Mouse (Mus musculus): ENCODE measurements around the gene Tprkb. TPM values are rescaled to one million over a fixed set of nuclear protein-coding genes. Genes with fewer than 3 reads are reported as not detected.
"Not testable (repeated sequence)": the region's sequence is repeated elsewhere in the genome, so short reads cannot be mapped to it uniquely, and the experiment has no call there.

Tprkb gene
- total RNA-seq, 4 experiments from 2014 or later: 12.3 to 14.6 (median 13.8) TPM

- DNase-seq (ENCODE audit: low spot score): peak; percentile 91
These were observed 4.2 kb downstream of the Tprkb start, which contains the start of gene Nat8f1 for GRCm38 (mm10) chr6:85915539-85916513. Nat8f1 (minus strand) TSS chr6:85915687.

GRCm38 (mm10) chr6:85916596-85916995 is 4.9 kb downstream of the Tprkb start:
- no peak for DNase-seq (ENCODE audit: low spot score)

- not testable (repeated sequence) for DNase-seq (ENCODE audit: low spot score)
These were observed 6.7 kb downstream of the Tprkb start for GRCm38 (mm10) chr6:85918341-85918740.

GRCm38 (mm10) chr6:85919401-85919800 is 7.7 kb downstream of the Tprkb start:
- no peak for DNase-seq (ENCODE audit: low spot score)

- DNase-seq (ENCODE audit: low spot score): no peak
These were observed 12.0 kb downstream of the Tprkb start for GRCm38 (mm10) chr6:85923643-85924042.

DNA sequence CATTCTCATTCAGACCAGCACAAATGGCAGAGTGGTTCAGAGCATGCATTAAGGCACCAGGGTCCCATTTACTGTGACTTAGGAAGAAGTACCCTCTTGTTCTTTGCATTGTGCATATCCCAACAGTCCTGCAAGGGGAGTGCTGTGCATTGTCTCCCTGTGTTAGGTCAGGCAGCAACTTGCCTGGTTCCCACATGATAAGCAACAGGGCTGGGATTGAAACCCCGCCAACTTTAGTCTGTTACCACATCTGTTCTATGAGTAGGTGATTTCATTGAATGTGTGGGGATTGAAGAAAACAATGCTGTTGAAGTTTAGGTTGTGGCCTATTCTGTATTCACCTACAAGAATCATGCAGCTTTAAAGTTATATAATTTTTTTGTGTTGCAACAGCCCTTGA is 15.0 kb downstream of the Tprkb start:
- no peak for DNase-seq (ENCODE audit: low spot score)

GRCm38 (mm10) chr6:85927476-85928464 is 16.1 kb downstream of the Tprkb start:
- no peak for DNase-seq (ENCODE audit: low spot score)

- no peak for DNase-seq (ENCODE audit: low spot score)
These were observed 17.6 kb downstream of the Tprkb start for GRCm38 (mm10) chr6:85929312-85929711.

- no peak for DNase-seq (ENCODE audit: low spot score)
These were observed 22.4 kb downstream of the Tprkb start for GRCm38 (mm10) chr6:85934047-85934446.

DNA sequence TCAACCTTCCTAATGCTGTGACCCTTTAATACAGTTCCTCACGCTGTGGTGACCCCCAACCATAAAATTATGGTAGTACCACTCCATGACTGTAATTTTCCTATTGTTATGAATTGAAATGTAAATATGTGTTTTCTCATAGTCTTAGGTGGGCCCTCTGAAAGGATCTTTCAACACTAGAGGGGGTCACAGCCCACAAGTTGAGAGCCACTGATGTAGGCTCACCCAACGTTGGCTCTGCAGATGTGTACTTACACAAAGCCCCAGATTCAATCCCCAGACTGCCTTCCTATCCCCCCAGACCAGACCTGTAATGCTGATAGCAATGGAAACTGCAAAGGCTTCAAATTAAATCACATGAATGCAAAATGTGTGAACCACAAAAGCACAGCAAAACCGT is 24.0 kb downstream of the Tprkb start:
- no peak for DNase-seq (ENCODE audit: low spot score)

- DNase-seq (ENCODE audit: low spot score): peak; percentile 89
These were observed 25.1 kb downstream of the Tprkb start for GRCm38 (mm10) chr6:85936508-85937465.

DNA sequence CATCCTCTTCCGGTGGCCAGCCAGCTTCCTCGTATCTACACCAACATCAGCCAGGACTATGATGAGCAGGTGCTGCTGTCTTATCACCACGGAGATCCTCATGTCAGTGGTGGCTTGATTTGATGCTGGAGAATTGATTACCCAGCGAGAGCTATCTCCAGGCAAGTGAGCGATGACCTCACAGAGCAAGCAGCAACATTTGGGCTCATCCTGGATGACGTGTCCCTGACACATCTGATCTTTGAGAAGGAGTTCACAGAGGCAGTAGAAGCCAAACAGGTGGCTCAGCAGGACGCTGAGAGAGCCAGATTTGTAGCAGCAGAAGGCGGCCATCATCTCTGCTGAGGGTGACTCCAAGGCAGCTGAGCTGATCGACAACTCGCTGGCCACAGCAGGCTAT is 27.0 kb downstream of the Tprkb start:
- no peak for DNase-seq (ENCODE audit: low spot score)

GRCm38 (mm10) chr6:85942469-85942868 is 30.8 kb downstream of the Tprkb start:
- DNase-seq (ENCODE audit: low spot score): no peak

- DNase-seq (ENCODE audit: low spot score): no peak
These were observed 36.9 kb downstream of the Tprkb start for GRCm38 (mm10) chr6:85948549-85948948.

DNA sequence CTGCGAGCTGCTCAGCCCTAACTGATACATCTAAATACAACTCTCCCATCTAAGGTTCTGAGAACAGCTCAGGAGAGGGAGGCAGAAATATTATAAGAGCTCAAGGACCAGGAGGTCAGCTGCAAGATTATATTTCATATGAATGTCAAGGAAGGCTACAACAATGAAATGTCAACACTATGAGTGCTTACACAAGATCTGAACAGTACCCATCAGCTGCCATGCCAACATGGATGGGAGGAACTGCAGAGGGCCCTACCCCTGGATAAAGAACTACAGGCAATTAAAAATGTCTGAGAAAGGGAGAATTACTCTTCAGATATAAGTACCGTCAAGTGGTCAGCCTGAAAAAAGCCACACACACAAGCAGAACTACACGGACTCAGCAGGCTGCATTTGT is 45.9 kb downstream of the Tprkb start:
- no peak for DNase-seq (ENCODE audit: low spot score)

GRCm38 (mm10) chr6:85961101-85962091 is 49.7 kb downstream of the Tprkb start, which contains the start of gene Dusp11:
Dusp11 (minus strand) TSS chr6:85961667.
- DNase-seq (ENCODE audit: low spot score): peak; percentile 92

DNA sequence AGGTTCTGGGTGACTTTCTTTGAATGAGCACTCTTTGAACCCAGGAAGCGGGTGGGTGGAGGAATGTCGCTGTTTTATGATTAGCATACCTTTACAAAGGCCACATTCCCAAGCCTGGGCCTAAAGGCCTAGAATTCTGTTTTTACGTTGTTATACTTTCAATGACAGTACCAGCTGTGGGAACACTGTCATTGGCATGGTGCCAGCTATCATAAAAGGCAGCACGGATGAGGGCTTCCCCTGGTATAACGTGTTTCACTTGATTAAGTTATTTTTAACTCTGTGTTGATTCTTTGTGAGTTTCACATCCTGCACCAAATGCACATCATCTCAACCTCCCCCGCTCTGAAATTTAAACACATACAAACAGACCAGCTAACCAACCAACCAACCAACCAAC is 54.4 kb downstream of the Tprkb start:
- DNase-seq (ENCODE audit: low spot score): peak; percentile 13

DNA sequence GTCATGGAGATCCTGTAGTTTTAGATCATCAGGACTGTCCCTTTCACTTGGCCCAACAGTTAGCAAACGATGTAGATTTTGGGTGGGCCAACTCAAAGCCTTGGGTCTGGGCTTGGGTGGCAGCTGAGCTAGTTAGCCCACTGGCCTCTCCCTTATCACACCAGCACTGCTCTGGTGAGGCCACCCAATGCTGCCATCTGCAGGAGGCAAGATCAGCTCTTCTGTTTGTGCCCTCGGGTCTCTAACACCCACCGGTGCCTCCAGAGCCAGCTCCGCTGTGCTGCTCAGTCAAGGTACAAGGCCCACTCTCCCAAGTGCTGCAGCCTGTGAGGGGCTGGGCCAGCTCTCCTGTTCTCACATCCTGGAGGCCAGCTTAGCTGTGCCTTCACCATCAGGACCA is 55.0 kb downstream of the Tprkb start:
- no peak for DNase-seq (ENCODE audit: low spot score)

DNA sequence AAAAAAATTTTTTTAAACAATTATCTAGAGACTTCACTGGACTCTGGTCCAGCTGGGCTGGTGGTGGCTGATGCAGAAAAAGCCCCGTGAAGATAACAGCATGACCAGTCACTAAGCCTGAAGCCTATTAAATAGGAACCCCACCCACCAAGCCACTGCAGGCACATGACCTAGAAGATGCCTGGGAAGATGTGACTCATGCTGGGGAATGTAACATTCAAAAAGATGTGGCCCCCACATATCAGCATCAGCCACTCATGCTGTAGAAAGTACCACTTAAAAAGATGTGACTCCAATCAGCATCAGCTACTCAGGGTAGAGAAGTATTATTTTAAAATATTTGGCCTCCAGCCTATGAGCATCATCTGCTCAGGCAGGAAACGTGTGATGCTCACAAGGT is 58.2 kb downstream of the Tprkb start:
- no peak for DNase-seq (ENCODE audit: low spot score)

- no peak for DNase-seq (ENCODE audit: low spot score)
These were observed 61.0 kb downstream of the Tprkb start for GRCm38 (mm10) chr6:85972699-85973098.
